Mouse (Mus musculus) 416B (cell line): ENCODE measurements at regions not wholly inside any gene's neighbourhood (a gene's known extent, or its start where the extent isn't known, plus 50 kb on each side); places are given as distances from the start of the nearest gene placed in this dataset.
"Not testable (repeated sequence)": the region's sequence is repeated elsewhere in the genome, so short reads cannot be mapped to it uniquely, and the experiment has no call there.

Source experiments
- DNase-seq: peaks from one replicate; pipeline ENCODE4 v3.0.0; 2011; ENCODE audit warnings: low read depth

- peak; percentile 16 for DNase-seq
Observed at GRCm38 (mm10) chr7:39596403-39596802, 78.8 kb downstream of the Zfp619 start.

GRCm38 (mm10) chr7:39613767-39614166 lies 96.2 kb downstream of the Zfp619 start:
- no peak for DNase-seq

GRCm38 (mm10) chr7:39615092-39615491 lies 97.5 kb downstream of the Zfp619 start:
- peak; percentile 3 for DNase-seq

DNA sequence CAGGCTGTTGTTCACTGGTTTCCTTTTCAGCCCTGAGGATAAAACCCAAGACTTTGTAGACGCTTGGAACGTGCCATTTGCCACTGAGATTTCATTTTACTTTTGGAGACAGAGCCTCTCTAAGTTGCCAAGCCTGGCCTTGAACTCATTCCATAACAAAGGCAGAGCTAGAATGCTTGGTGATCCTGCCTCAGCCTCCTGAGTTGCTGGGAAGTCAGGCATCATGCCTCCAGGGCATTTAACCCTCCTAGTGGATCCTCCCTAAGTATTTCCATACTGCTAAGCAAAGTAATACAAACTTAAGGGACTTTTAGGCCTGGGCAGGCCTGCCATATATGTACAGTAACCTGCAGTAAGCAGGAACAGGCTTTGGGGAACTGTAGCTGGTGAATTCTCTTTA lies 104.2 kb downstream of the Zfp619 start:
- DNase-seq = no peak

DNA sequence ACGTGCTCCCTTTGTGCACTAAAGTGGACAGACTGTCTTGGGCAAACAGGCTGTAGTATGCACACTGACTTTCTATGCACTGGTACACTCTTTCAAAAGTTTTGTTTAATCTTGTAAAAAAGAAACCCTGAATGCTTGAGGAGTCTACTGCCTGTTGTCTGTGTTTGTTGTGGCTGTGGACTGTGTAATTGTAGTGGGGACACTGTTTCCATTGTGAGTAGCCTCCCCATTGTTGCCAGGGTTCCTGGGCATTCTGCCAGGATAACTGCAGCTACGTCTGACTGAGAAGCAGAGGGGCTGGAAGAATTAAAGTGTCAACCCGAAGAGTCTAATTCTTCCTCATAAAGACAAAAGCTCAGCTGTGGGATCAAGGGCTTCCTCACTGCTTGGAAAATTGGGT lies 115.3 kb downstream of the Zfp619 start:
- no peak for DNase-seq

- no peak for DNase-seq
Observed at GRCm38 (mm10) chr7:39642333-39642732, 124.8 kb downstream of the Zfp619 start.

DNA sequence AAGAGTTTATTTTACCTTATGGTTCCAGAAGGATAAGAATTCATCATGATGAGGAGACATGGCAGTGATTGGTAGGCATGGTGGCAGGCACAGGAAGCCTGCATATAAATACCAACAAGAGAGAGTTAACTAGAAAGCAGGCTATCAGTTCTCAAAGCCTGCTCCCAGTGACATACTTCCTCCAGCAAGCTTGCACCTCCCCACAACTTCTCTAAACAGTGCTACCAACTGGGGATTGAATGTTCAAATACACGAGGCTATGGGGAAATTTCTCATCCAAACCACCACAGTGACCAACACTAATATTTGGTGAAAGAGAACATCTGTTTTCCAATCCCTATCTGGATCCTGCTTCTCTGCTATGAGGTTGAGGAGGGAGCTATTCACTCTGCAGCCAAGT lies 125.8 kb downstream of the Zfp619 start:
- DNase-seq = peak; percentile 4

DNA sequence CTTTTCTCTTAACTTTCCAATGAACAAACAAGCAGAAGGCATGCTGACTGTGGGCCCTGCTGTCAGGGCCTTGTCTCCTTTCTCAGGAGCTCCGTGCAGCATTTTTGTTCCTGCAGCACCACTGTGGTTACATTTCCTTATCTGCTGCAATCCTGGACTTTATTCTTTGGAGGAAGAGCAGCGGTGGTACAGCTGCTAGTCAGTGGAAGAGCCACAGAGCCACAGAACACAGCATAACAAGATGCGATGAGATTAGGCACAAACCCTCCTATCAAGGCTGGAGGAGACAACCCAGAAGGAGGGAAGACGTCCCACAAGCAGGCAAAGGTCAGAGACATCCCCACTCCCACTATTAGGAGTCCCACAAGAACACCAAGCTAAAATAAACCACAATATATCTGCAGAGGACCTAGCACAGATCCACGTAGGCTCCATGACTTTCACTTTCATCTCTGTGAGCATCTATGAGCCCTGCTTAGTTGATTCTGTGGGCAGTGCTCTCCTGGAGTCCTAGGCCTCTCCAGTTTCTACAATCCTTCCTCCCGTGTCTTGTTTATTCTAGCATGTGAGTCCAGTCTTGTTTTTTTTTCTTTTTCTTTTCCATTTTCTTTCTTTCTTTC lies 133.0 kb downstream of the Zfp619 start:
- DNase-seq = no peak

DNA sequence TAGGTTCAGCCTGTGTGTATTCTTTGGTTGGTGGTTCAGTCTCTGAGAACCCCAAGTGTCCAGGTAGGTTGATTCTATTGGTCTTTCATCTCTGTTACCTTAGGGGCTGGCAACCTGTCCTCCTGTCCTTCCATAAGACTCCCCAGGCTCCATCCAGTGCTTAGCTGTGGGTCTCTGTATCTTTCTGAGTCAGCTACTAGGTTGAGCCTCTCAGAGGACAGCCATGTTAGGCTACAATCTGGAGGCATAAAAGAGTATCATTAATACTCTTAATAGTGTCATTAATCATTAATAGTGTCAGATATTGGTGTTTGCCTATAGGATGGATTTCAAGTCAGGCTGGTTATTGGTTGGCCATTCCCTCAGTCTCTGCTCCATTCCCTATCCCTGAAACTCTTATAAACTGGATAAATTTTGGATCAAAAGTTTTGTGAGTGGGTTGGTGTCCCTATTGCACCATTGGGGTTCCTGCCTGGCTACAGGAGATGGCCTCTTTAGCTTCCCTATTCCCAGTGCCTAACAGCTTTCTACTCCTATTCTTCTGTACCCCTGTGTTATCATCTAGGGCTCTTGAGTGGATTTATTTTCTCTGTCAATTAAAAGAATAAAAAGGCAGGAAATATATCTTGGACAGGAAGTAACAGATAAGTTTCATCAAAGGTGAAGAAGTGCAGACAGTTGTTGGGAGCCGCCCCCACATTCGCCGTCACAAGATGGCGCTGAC lies 137.2 kb downstream of the Zfp619 start:
- no peak for DNase-seq

DNA sequence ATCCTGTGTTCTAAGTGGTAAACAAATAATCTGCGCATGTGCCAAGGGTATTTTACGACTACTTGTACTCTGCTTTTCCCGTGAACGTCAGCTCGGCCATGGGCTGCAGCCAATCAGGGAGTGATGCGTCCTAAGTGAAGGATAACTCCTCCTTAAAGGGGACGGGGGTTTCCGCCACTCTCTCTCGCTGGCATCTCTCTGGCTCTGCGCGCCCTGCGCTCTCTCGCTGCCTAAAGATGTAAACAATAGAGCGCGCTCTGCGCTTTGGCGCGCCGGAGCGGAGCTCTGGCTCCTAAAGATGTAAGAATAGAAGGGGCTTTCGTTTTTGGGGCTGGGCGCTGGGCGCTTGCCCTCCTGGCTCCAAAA lies 137.7 kb downstream of the Zfp619 start:
- DNase-seq = not testable (repeated sequence)

DNA sequence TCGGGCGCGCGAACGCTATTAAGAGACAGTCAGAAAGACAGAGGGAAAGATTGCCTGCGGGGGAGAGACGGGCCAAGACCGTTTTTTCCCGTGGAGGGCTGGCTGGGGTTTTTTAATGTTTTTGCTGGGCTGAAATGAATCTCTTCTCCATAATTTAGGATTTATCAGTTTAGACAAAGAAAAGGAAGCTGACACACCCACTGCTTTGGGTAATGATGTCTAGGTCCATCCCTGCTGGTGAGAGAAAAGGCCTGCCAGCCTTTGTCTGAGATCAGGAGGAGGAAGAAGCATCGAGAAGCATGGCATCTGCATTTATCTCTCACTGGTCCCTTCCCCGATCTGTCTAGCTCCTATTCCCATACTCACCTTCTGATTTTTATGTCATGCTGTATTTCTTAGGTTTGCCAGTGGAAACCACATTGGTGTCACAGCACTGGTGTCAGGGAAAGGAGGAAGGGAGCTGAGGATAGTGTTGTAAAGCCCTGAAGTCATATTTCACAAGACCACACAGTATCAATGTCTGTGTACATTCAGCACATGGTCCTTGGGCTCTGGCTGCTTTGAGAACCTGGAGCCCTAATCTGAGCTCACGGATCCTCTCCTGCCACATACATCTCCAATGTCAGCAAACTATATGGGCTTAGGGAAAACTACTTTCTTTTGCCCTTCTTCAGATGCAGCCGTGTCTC lies 138.3 kb downstream of the Zfp619 start:
- no peak for DNase-seq

DNA sequence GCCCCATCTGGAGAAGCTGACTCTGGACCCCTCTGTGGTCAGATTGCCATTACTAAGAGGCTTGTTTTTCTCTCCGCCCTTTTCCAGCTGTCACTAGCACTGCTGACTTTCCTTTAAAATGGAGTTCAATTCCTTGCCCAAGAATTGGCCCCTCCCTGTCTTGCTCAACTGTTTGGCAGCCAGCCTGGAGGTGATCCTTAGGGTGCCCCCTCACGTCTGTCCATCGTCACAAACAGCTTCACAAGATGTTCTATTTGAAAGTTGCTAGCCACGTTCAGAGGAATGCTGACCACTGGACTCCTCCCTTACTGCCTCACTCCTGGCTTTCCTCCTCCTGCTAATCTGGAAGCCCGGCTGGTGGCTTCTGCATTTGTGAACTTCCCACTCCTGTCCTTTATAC lies 142.0 kb downstream of the Zfp619 start:
- no peak for DNase-seq

DNA sequence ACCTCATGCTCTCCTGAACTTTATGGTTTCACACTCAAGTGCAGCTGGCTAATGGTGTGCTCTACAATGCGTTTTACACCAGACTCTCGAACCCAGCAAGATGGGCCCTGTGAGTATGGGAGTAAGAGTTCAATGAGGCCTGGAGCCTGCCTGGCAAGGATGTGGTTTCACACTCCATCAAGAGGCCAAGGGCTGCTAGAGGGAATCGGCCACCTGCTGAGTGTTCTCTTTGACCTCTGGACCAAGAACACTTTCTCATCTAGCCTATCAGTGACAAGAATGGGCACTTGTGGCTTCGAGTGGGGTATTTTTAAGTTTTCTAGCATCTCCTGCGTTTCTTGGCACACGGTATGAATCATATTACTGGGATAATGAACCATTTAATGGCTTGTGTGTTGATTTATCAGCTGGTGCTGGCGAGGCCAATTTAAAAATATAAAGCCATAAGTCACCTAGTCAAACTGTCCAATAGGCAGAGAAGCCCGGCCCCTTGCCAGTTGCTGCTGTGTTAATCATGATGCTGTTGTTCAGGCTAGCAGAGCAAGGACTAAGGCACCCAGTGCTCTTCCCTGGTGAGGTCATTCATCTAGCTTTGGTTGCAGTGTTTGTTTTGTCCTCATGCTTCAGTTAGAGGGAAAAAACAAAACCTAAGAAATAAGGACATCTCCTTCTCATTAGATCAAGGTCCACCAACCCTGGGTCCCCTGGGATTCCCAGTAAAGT lies 157.7 kb downstream of the Zfp619 start:
- no peak for DNase-seq

DNA sequence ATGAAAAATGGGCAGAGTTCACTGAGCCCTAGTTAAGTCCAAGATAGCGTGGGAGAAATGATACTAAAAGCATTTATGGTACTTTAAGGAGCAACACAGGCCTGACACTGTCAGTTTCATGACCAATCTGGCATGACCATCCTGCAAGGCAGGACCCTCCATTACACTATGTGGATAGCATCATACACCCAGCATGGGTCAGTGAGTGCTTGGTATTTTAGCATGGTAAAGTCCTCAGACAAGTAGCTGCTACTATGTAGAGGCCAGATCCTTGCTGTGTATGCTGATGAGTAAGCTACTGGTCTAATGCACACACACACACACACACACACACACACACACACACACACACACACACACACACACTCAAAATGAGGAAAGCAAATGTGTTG lies 158.3 kb downstream of the Zfp619 start:
- DNase-seq = no peak

DNA sequence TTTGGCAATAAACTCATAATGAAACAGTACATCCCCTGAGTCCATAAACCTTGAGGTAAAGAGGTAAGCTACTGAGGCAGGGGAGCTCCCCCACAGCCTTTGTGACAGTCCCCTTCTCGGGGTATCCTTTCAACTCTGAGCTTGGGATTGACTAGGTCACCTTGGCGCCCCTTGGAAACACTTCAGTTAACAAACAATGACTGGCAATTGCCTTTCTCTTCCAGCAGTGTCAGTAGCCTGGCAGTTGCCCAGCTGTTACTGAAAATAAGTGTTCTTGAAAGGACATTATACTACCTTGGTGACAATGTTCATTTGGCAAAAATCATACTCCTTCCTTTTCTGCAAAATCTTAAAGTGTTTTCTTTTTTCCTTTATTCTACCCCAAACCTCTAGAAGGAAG lies 162.8 kb downstream of the Zfp619 start:
- no peak for DNase-seq

GRCm38 (mm10) chr7:39696589-39696988 lies 179.0 kb downstream of the Zfp619 start:
- DNase-seq = no peak

DNA sequence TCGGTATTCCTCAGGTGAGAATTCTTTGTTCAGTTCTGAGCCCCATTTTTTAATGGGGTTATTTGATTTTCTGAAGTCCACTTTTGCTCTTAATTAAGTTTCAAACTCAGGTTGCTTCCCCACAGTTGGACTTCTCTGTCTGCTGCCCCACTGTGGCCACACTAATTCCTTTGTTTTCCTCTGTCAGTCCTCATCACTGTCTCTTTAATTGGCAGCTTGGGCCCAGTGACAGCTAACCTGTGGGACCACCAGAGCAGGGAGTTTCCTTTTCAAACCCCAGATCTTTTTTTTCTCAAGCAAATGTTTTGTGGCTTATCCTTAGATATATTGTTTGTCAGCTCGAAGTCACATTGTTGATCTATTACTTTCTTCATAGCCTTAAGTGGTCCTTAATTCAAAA lies 183.9 kb downstream of the Zfp619 start:
- no peak for DNase-seq

- DNase-seq = no peak
Observed at GRCm38 (mm10) chr7:39705118-39706095, 187.8 kb downstream of the Zfp619 start.

DNA sequence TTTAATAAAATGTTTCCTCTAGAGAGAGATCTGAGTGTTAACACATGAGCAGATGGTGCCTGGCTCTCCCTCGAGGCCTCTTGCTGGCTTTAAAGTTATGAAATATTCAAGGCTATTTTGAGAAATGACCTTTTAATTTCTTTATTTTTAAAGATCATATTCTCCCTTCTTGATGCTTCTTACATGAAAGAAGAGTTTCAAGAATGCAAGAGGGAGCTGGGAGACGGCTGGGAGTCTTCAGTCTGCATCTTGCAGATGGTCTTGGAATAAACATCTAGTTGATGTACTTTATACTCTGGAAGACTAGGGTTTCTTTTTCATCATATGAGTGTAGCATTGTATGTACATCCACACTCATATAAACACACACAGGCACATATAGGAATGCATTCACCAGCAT lies 189.0 kb downstream of the Zfp619 start:
- DNase-seq = no peak

DNA sequence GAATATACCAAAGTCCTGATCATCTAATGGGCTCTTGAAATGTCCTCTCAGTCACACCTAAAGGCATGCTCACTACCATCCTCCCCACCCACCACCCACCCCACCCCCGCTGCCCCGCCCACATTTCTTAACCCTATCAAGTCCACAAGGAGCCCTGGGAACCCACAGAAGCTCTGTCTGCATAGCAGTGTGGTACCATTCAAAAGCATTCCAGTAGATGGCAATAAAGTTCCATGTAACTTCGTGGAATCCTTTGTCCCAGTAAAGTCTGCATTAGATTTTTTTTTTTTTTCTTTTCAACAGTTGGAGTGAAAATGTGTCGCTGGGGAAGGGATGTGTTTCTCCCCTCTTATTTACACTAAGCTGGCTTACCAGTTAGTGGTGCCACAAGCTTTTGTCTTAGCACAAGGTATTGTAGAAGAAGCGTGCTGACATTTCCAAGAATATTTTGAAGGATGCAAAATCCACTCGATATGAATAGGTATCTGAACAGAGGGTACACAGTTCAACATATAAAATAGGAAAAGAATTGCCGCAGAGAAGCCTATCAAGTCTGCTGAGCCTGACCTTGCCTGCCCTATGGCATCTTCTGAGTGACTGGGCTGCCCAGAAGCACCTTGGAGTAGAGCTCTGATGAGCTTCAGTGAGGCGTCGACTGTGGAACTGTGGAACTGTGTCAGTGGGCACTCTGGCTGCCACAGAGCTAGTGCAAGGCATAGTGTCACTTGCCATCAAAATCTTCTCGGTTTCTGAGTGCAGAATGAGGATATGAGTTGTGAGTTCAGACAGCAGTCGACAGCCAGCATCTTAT lies 199.0 kb downstream of the Zfp619 start:
- DNase-seq = peak; percentile 1
